Mouse (Mus musculus): ENCODE results near the gene Tmem190. TPM values are rescaled to one million over a fixed set of nuclear protein-coding genes. Genes with fewer than 3 reads are reported as not detected.
"Not testable (repeated sequence)": the region's sequence is repeated elsewhere in the genome, so short reads cannot be mapped to it uniquely, and the experiment has no call there.

Tmem190 gene
- polyA plus RNA-seq, 1 experiment from 2014 or later = not detected

- no peak for ATAC-seq (ENCODE audit: low FRiP score)
- no peak overlapping the region for H3K27ac ChIP-seq
- H3K4me3 ChIP-seq (replicated peaks) = 0 out of 2 replicates have a peak overlapping the region, but pooled peaks have one; percentile 34
- no peaks in the 10 kb centered on the region for H3K36me3 ChIP-seq (replicated peaks)
- peak overlapping the region; percentile 7; the same call in 1 of the 2 replicates for H3K9ac ChIP-seq
- H3K27me3 ChIP-seq = peaks cover 81% of the 10 kb centered on the region
- peak overlapping the region; percentile 50; the same call in 1 of the 2 replicates for H3K4me2 ChIP-seq
- peaks cover 12% of the 10 kb centered on the region for H3K4me1 ChIP-seq
- WGBS = 3% methylated on average over 19 of the region's 20 CpGs
- H3K9me3 ChIP-seq = no peaks in the 10 kb centered on the region
Measured at GRCm38 (mm10) chr7:4777851-4778637, 4.7 kb upstream of the Tmem190 start.

DNA sequence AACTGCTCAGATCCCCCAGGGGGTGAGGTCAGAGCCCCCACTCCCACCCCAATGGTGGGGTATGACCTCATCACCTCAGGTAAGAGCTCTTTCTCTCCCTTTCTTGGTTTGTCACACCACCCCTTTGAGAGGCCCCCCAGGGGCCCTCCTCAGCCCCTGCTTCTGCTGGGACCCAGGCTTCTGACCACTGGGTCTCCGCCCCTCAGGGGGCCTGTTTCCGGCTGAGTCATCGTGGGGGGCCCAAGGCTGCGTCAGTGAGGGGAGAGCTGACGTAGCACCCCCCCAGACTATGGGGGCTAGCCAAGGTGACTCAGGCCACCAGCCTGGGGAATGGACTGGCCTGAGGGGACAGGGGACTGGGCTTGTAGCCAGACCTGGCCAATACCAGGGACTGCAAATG, 2.8 kb upstream of the Tmem190 start:
- WGBS = 44% methylated on average over 5 of the region's 5 CpGs
- no peaks in the 10 kb centered on the region for H3K9me3 ChIP-seq
- peaks cover 12% of the 10 kb centered on the region for H3K4me1 ChIP-seq
- no peak for ATAC-seq (ENCODE audit: low FRiP score)
- H3K4me3 ChIP-seq (replicated peaks) = no peak overlapping the region
- no peak overlapping the region for H3K27ac ChIP-seq
- H3K27me3 ChIP-seq = peaks cover 81% of the 10 kb centered on the region
- no peaks in the 10 kb centered on the region for H3K36me3 ChIP-seq (replicated peaks)
- H3K4me2 ChIP-seq = no peak overlapping the region
- H3K9ac ChIP-seq = no peak overlapping the region

GRCm38 (mm10) chr7:4782130-4782529, 607 bp upstream of the Tmem190 start:
- no peak overlapping the region for H3K4me2 ChIP-seq
- ATAC-seq (ENCODE audit: low FRiP score) = no peak
- peaks cover 8% of the 10 kb centered on the region for H3K4me1 ChIP-seq
- no peak overlapping the region for H3K4me3 ChIP-seq (replicated peaks)
- H3K36me3 ChIP-seq (replicated peaks) = no peaks in the 10 kb centered on the region
- H3K27me3 ChIP-seq = peaks cover 68% of the 10 kb centered on the region
- H3K27ac ChIP-seq = no peak overlapping the region
- WGBS = 50% methylated on average over 3 of the region's 3 CpGs
- no peak overlapping the region for H3K9ac ChIP-seq
- H3K9me3 ChIP-seq = no peaks in the 10 kb centered on the region

DNA sequence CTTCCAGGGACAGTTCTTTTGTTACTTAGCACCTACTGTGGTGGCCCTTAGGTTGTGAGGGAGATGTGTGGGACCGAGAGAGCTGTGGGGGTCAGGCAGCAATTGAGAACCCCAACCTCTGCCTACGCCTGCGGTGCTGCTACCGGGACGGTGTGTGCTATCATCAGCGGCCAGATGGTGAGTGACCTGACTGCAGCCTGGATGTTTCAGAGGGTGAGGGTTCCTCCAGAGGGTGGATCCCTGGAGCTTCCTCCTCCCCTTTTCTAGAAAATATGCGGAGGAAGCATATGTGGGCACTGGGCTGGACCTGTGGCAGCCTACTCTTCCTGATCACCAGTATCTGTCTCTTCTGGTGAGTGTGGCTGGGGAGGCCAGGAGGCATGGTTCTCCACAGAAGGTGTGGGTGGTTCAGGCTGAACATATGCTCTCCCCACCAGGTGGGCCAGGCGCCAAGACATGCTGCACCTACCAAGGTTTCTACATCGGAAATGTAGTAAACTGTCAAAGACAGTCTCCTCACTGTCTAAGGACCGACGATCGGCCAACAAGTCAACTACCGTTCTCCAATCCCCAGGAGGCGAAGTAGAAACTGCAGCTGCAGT, 1.0 kb downstream of the Tmem190 start:
- Histone ChIP-seq H3K4me3 (replicated peaks) (no peak overlapping the region), H3K27ac (no peak overlapping the region), H3K4me1 (peaks cover 6% of the 10 kb centered on the region; the same call in 1 of the 2 replicates), H3K27me3 (peaks cover 64% of the 10 kb centered on the region), H3K9ac (no peak overlapping the region), H3K9me3 (no peaks in the 10 kb centered on the region), H3K36me3 (replicated peaks) (no peaks in the 10 kb centered on the region), H3K4me2 (no peak overlapping the region)
- 92% methylated on average over 14 of the region's 14 CpGs for WGBS
- no peak for ATAC-seq (ENCODE audit: low FRiP score)

- H3K9ac ChIP-seq = peak overlapping the region; percentile 82
- WGBS = 2% methylated on average over 59 of the region's 64 CpGs
- H3K4me1 ChIP-seq = peaks cover 16% of the 10 kb centered on the region
- peak; percentile 70 for ATAC-seq (ENCODE audit: low FRiP score)
- H3K4me3 ChIP-seq (replicated peaks) = peak overlapping the region; percentile 58
- H3K27ac ChIP-seq = 0 out of 2 replicates have a peak overlapping the region, but pooled peaks have one; percentile 9
- H3K9me3 ChIP-seq = no peaks in the 10 kb centered on the region
- H3K27me3 ChIP-seq = peaks cover 38% of the 10 kb centered on the region
- H3K36me3 ChIP-seq (replicated peaks) = peaks cover 3% of the 10 kb centered on the region
- peak overlapping the region; percentile 88 for H3K4me2 ChIP-seq
Measured at GRCm38 (mm10) chr7:4788499-4789435, 6.0 kb downstream of the Tmem190 start.

GRCm38 (mm10) chr7:4789436-4789935, 6.7 kb downstream of the Tmem190 start, which contains the start of gene Tmem238:
Gene Tmem238 (minus strand): TSS chr7:4789656.
- WGBS = 8% methylated on average over 40 of the region's 40 CpGs
- no peak; the same call in 1 of the 2 replicates for ATAC-seq (ENCODE audit: low FRiP score)
- H3K27me3 ChIP-seq = peaks cover 38% of the 10 kb centered on the region

DNA sequence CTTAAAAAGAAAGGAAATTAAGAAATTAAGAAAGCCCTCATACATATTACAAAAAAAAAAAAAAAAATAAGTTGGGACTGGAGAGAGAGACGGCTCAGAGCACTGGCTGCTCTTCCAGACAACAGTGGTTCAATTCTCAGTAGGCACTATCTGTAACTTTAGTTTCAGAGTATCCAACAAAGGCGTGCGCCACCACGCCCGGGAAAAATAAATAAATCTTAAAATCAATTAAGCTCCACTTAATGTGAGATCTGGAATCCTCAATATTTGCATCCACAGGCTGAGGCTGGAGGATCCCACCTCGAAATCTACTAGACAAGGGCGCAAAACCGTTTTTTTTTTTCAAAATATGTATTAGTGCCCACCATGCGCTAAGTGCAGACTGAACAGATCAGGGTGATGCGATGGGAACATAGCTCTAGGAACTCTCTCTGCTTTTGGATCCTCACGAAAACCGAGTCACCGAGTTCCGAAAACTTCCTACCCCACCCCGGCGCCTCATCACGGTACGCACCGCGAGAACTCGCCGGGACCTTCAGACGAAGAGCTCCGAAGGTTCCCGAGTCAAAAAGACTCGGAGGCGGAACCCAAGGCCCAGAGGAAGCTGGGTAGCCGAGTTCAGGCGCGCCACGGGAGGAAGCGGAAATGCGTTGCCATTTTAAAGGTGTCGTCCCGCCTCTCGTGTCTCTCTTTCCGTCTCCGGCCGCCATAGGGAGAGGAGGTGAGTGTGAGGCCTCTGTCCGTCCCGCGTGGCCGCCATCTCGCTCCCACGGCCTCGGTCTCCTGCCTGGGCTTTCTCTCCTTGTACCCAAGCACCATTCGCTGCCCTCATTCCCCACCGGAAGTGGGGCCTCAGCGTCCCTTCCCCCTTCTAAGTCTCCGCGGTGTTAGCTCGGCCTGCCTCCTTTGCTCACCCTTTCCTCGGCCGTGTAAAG, 9.8 kb downstream of the Tmem190 start, which contains the start of gene Rpl28:
Gene Rpl28, plus strand, starts transcription at position 597 of the 935 bp plus-strand sequence.
- Histone ChIP-seq H3K9me3 (no peaks in the 10 kb centered on the region), H3K27me3 (peaks cover 24% of the 10 kb centered on the region), H3K27ac (peak within 1 kb of the TSS; percentile 88), H3K4me3 (replicated peaks) (peak within 1 kb of the TSS; percentile 86), H3K9ac (peak within 1 kb of the TSS; percentile 94), H3K36me3 (replicated peaks) (peaks cover 34% of the 10 kb centered on the region), H3K4me2 (peak within 1 kb of the TSS; percentile 85), H3K4me1 (peaks cover 24% of the 10 kb centered on the region)
- ATAC-seq (ENCODE audit: low FRiP score) = peak; percentile 87
- WGBS = 2% methylated on average over 54 of the region's 54 CpGs

More at GRCm38 (mm10) chr7:4789436-4789935, 6.7 kb downstream of the Tmem190 start, which contains the start of gene Tmem238:
- Histone ChIP-seq H3K9me3 (no peaks in the 10 kb centered on the region), H3K4me1 (peaks cover 24% of the 10 kb centered on the region), H3K36me3 (replicated peaks) (peaks cover 10% of the 10 kb centered on the region), H3K27ac (0 out of 2 replicates have a peak within 1 kb of the TSS, but pooled peaks have one; percentile 9), H3K9ac (peak within 1 kb of the TSS; percentile 82), H3K4me2 (peak within 1 kb of the TSS; percentile 88), H3K4me3 (replicated peaks) (peak within 1 kb of the TSS; percentile 58)

DNA sequence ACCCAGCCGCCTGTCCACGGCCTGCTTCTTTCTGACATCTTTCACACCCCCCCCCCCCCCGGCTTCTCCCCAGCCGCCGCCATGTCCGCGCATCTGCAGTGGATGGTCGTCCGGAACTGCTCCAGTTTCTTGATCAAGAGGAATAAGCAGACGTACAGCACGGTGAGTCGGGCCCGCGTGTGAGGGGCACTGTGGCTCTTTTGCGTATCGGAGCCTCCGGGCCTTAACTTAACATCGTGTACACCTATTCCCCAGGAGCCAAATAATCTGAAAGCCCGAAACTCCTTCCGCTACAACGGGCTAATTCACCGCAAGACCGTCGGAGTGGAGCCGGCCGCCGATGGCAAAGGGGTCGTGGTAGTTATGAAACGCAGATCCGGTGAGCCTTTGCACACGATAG, 10.5 kb downstream of the Tmem190 start:
- Histone ChIP-seq H3K36me3 (replicated peaks) (peaks cover 38% of the 10 kb centered on the region), H3K4me2 (peak overlapping the region; percentile 85), H3K4me1 (peaks cover 24% of the 10 kb centered on the region), H3K9ac (peak overlapping the region; percentile 94), H3K27me3 (peaks cover 21% of the 10 kb centered on the region), H3K27ac (peak overlapping the region; percentile 88), H3K4me3 (replicated peaks) (peak overlapping the region; percentile 86)
- ATAC-seq (ENCODE audit: low FRiP score) = 0 out of 2 replicates have a peak, but pooled peaks have one; percentile 7
- 1% methylated on average over 31 of the region's 31 CpGs for WGBS
- H3K9me3 ChIP-seq = not testable (repeated sequence)

DNA sequence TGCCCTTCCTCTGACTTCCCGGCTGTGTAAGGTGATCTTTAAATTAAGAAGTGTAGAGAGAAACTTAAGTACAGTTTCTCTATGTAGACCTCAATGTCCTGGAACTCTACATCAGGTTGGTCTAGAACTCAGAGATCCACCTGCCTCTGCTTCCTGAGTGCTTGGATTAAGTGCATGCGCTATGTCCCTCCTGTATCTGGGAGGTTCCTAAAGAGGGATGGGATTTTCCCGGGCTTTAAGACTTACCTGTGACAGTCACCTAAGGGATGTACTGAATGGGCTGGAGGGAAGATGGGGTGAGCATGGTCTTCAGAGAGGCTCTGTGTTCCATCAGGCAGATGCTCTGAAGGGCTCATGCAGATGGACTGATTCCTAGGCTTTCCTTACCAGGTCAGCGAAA, 10.9 kb downstream of the Tmem190 start:
- peak overlapping the region; percentile 94 for H3K9ac ChIP-seq
- H3K36me3 ChIP-seq (replicated peaks) = peaks cover 41% of the 10 kb centered on the region
- peaks cover 19% of the 10 kb centered on the region for H3K4me1 ChIP-seq
- H3K9me3 ChIP-seq = no peaks in the 10 kb centered on the region
- ATAC-seq (ENCODE audit: low FRiP score) = no peak
- 51% methylated on average over 4 of the region's 4 CpGs for WGBS
- peak overlapping the region; percentile 88; the same call in 1 of the 2 replicates for H3K27ac ChIP-seq
- H3K4me2 ChIP-seq = peak overlapping the region; percentile 85
- H3K4me3 ChIP-seq (replicated peaks) = peak overlapping the region; percentile 86
- H3K27me3 ChIP-seq = peaks cover 18% of the 10 kb centered on the region

- Histone ChIP-seq H3K4me3 (replicated peaks) (no peak overlapping the region), H3K9ac (0 out of 2 replicates have a peak overlapping the region, but pooled peaks have one; percentile 94), H3K9me3 (no peaks in the 10 kb centered on the region), H3K36me3 (replicated peaks) (peaks cover 44% of the 10 kb centered on the region), H3K4me1 (peaks cover 11% of the 10 kb centered on the region), H3K27ac (no peak overlapping the region), H3K4me2 (peak overlapping the region; percentile 85; the same call in 1 of the 2 replicates), H3K27me3 (peaks cover 9% of the 10 kb centered on the region)
- ATAC-seq (ENCODE audit: low FRiP score) = no peak
- WGBS = 86% methylated on average over 3 of the region's 3 CpGs
Measured at GRCm38 (mm10) chr7:4794631-4795168, 12.0 kb downstream of the Tmem190 start.

All from forebrain, embryonic 12.5 days (tissue).